Mouse (Mus musculus) ovary, postnatal 14 days (tissue): ENCODE data around the gene Rpl41.
A peak's percentile ranks its signal among the peaks of the same experiment; 100 is the strongest.

Source experiments
- DNase-seq: peaks from one replicate; pipeline ENCODE4 v3.0.0; 2022; ENCODE audit warnings: low spot score

Gene Rpl41

DNA sequence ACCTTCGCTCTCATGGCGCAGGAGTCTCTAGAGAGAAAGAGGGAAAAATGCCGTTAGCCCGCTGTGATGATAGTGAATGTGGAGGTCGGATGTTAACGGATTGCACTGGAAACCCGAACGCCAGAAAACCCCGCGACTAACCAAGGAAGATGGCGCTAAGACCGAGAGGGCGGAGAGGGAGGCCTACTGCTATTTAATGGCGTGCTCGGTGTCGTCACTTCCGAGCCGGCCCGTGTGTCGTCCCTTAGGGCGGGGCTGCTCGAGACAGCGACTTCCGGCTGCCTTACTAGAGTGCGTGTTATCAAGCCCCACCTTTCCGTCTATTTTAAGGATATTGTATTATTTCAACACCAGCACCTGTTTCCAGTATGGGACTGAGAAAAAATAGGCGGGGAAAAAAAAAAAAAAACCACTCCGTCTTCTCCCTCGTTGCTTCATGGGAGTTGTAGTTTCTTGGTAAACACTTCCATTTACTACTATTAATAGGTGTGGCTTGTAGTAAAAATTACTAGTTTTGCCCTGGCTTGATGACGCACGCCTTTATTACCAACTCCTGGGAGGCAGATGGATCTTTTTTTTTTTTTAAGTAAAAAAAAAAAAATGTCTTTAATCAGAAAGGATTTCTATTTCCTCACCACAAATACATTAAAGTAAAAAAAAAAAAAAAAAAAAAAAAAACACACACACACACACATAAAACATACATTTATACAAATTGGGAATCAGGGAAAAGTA, at the start of gene Rpl41:
Gene Rpl41, minus strand, starts transcription at position 359 of the 735 bp plus-strand sequence.
- peak; percentile 84 for DNase-seq

DNA sequence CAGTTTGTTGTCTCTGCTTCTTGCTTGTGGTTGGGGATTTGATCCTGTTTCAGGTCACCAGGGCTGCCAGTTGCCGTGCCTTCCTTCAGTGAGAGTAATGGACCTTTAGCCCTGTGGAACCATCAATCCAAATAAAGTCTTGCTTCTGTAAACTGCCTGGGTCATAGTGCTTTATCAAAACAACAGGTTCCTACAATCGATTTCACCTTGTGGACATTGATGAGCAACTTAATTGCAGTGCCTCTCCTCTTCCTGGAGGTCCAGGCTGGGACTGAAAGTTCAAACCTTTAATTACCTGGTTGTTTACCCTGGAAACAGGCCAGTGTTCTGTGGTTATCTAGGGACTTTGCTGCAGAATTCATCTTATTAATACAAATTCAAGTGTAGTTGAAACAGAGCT, 49.4 kb upstream of the Rpl41 start:
- DNase-seq = no peak

DNA sequence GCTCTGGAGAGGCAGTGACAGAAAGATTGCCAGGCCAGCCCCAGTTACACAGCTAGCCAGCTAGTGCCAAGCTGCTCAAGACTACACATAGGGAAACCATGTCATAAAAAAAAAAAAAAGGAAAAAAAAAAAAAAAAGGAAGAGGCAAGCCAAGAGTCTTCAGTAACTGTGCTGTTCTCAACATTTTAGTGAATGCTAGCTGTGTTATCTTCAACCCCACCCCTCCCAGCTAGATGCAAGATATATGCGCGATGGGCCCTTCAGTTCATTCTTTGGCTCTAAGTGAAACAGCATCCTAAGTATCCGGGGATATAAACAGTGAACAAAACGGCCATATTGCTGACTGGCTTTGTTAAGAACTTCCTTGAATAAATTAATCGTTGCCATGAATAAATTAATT, 43.7 kb upstream of the Rpl41 start:
- DNase-seq = no peak

DNA sequence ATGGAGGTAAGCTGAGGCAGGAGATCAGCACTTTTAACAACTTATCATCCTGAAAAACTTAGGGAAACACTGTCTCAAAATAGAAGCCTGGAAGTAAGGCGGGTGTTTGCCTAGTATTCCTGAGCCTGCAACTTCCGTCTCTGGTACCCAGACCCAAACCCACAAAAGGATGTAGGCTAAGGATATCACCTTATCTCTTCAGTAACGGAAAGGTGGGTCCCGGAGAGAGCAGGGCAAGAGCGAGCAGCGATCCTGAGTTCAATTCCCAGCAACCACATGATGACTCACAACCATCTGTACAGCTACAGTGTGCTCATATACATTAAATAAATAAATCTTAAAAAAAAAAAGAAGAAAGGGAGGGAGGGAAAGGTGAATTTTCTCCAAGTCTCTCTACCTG, 42.3 kb upstream of the Rpl41 start:
- DNase-seq = no peak

DNA sequence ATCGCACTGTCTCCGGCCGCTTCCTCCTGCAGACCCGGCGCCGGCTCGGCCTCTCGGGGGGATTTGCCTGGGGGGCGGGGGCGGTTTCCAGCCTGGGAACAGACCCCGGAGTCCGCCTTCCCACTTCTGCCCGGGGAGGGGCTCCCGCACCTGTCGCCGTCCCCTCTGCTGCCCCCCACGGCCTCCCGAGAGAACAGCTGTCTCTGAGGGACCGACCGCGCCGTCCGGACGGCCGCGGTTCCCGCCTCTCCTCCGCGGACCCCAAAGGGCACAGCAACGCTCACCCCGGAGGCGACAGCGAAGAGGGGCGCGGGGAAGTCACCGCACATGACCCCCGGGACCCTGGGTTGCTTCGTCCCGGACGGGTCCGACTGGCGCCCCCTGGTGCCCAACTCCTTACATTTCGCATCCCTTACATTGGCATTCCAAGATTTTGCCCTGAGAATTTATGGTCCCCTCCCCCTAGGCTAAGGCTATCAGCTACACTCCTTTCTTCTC, 41.1 kb upstream of the Rpl41 start:
- peak; percentile 51 for DNase-seq

DNA sequence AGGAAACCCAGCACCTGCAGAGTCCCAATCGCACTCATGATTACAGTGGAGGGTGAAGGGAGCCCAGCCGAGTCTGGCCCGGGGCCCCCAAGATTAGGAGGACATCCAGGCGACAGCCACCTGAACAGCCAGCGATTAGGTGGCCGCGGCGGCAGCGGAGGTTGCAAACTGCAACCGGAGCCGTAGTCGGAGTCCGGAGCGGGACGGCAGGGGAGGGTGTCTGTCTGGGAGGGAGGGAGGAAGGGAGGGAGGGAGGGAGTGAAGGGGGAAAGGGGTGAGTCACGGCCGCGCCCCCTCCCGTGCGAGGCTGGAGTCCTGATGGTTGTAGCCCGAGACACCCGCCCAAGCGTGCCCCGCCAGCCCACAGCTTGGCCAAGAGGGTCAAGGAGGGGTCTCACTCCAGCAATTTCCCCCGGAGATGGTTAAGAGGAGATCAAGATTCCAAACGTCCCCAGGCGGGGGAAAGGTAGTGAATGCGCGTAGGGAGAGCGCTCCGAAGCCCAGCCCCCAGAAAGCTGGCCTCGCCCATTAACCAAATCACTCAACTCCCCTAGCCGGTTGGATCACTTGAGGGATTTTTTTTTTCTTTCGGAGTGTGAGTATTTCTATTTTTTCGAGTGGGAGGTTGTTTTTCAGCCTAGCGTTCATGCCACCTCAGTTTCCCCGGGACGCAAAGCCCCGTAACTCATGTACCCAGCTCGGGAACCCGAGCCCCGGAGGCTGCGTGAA, 40.5 kb upstream of the Rpl41 start, which contains the start of gene Erbb3:
Gene Erbb3, minus strand, starts transcription at position 189 of the 729 bp plus-strand sequence.
- DNase-seq = peak; percentile 31

DNA sequence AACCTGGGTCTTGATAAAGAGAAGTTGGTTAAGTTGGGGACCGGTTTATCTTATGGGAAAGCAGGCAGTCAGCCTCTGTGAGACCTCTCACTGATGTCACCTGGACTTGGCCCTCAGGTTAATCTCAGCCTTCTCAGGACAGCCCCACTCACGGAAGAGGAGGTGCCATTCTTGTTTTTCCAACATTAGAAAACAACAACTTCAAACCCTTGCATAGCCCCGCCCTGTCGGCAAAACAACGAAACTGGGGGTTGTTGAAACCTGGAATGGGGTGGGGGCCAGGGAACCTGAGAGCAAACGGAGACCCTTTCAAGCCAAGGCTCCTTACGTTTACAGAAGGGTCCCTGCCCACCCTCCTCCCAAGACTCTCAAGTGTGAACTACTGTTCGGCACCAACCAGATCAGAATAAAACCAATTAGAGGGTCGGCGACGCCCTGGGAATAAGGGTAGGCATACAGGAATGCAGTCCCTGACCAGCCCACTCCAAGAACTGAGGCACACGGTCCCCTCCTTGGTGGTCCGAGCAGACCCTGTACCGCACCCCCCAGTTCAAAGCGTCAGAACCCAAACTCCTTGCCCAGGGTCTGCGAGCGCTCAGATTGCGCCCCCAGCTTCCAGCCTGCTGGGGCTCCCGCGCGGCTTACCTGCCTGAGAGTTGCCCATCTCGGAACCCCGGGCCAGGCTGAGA, 39.8 kb upstream of the Rpl41 start:
- DNase-seq = no peak

DNA sequence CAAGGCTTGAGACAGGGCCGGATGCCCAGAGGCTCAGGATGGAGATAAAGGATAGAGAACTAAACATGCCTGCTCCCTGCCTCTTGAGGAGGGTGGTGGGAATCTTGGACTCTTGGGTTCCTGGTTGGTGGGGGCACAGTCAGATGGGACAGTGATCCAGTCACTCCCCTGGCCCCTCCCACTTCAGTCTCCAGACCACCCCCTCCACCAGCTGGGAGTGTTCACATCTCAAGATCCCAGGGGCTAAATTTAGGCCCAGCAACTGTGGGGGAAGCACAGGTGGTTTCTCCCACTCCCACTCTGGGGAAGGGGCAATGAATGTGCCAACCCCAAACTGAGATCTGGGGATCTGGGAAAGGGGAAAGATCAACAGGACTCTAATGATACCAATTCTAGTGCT, 39.0 kb upstream of the Rpl41 start:
- DNase-seq = no peak

DNA sequence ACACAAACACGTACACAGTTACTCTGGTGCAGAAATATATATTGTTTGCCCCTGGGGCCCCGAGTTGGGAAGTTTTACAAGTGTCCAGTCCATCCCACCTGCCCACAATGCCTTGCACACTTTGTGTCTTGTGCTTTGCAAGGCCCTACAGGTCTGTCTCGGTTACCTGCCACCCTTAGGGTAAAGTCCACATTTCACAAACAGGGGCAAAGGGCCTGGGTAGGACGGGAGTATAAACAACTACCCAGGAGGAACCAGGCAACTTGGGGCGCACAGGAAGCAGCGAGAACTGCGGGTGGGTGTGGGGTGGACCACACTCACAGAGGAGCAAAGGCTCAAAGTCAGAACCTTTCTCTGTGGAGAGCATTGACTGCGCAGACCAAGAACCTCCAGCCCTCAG, 38.6 kb upstream of the Rpl41 start:
- DNase-seq = no peak

DNA sequence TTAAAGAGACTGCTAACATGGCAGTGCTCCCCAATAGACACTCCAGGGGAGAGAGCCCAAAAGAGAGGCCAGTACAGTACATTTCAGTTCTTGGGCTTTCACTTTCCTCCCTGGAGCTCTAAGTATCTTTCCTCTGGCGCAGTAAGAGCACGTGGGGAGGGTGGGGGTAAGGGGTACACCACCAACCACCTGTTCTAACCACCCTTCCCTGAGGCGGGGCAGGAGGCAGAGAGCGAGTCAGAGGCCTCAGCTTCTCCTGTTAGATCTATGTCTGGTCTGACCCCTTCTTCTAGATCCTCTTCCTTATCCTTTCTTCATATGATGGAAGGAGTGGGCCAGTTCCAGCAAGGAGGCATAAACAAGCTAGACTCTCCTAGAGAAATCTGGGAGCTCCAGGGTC, 38.0 kb upstream of the Rpl41 start:
- no peak for DNase-seq

DNA sequence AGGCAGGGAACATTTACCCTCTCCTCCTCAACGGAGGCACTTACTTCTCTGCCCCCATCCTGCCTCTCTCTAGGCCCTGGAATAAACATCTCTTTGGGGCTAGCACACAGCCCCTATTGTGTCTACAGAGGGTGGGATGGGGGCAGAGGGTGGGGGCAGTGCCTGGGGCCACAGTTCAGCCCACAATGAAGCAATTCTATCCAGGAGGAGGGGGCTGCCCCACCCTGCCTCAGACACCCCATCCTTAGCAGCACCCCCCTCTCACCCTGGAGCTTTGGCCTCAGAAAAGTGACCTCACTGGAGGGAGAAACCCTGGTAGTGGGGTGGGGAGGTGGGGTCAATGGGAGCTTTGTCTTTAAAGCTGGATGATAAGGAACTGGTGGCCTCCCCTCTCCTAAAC, 37.4 kb upstream of the Rpl41 start:
- DNase-seq = no peak

DNA sequence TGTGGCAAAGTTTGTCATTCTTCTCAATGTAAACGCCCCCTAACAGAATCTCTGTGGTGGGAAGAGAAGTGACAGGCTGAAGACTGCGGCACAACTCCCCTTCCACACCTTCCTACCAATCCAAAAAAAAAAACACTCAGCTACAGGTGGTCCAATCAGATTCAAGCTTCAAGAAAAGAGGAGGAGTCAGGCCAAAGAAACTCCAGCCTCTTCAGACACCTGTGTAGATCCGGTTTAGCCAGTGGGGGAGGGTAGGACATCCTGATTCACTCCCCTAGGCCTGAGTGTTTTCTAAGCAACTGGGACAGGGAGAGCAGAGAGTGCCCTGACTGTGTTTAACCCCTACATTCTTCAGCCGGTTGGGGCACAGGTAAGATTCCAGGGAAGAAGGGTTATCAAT, 35.3 kb upstream of the Rpl41 start:
- peak; percentile 31 for DNase-seq

DNA sequence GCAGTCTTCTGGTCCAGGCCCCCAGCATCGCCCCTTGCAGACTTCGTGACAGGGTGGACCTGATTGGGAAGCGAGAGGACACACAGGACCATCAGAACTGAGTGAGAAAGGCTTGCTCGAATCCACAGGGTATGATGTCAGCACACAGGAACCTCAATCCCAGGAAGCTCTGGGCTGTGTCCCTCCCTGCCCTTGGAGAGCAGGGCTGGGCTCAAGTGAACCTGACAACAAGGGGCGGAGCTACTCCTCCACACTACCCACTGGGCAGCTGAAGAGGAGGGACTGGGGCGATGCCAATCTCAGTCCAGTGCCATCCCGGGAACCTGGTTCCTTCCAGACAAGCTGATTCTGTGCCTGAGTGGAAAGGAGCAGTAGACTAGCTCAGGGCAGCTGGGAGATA, 34.5 kb upstream of the Rpl41 start:
- peak; percentile 51 for DNase-seq

DNA sequence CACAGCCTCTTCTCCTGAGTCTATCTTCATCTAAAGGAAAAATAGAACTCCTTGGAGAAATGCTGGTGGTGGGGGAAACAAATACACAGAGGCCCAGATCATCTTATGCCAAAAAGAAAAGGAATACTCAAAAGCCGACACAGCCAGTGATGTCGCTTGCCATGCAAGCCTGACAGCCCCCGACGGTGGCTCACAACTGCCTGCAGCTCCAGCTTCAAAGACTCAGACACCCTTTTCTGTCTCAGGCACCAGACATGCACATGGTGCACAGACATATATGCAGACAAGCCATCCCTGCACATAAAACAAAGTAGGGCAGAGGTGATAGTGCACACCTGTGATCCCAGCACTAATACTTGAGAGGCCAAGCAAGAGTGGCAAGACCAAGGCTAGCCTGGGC, 30.6 kb upstream of the Rpl41 start:
- DNase-seq = no peak

DNA sequence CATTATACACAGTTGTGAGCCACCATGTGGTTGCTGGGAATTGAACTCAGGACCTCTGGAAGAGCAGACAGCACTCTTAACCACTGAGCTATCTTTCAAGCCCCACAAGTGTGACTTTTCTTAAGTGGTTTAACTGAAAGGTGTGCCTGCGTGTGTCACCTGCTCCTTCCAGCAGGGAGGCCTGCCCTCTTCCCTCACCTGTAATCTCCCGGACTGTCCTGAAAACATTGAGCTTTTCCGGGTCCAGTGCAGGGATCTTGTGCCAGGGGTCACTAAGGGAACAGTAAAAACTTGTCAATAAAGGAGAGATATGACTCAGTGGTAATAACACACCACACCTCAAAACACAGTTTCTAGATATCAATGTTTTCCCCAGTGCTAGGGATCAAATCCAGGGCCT, 30.2 kb upstream of the Rpl41 start:
- DNase-seq = no peak

DNA sequence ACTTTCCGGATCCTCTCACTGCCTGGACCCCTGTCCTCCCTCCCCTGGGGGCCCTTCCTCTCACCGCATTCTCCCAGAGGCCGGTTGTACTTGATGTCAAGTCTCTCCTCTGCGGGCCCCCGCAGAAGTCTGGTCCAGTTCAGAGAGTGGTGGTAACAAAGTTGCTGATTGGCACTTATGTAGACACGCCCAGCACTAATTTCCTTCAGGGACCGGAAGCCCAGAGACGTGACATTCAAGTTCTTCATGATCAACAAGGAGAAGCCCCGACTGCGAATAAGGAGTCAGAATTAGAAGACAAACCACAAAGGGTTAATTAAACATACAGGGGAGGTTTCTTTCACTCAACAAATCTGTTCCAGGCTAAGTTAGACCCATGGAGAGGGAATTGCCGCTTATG, 29.2 kb upstream of the Rpl41 start:
- DNase-seq = no peak

DNA sequence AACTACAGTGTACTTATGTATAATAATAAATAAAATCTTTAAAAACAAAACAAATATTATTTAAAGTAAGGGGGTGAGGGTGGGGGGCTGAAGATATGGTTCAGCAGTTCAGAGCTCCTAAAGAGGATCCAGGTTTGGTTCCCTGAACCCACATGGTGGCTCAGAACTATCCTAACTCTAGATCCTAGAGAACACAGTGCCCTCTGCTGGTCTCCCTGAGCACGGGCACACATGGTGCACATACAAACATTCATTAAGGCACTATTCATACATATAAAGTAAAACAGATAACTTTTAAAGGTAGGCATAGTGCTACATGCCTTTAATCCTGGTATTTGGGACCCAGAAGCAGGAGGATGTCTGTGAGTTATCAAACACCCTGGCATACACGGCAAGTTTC, 26.0 kb upstream of the Rpl41 start:
- no peak for DNase-seq

DNA sequence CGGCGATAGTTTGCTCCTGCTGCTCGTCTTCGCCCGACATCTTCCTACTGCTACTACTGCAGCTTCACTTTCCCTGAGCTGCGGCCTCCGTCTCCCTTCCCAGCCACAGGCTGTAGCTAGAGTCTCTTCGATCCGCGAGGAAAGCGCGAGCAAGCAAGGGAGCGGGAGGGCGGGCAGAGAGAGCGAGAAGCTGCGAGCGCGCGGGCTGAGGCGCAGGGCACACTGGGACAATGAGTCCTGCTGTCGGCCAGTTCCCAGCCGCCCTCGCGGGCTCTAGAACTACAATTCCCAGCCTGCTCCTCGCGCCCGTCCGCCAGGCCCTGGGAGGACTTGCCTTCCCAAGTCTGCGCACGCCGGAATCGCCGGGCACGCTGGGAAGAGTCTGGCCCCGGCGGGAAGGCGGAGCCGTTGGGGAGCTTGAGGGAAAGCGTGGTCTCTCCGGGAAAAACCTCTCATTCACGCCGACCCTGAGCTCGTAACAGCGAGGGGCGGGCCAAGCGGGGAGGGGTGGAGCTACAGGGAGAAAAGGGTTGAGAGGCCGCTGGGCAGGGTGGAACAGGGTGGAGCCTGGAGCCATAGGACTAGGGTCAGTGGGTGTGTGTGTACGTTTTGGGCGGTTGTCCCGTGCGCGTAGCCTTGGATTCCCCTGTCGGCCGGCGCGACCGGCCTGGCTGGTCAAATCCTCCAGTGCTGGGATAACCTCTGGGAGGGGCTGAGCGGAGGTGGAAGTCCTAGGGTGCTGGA, 16.9 kb upstream of the Rpl41 start, which contains the start of gene Pa2g4:
Gene Pa2g4, minus strand, starts transcription at position 200 of the 744 bp plus-strand sequence.
- peak; percentile 94 for DNase-seq

DNA sequence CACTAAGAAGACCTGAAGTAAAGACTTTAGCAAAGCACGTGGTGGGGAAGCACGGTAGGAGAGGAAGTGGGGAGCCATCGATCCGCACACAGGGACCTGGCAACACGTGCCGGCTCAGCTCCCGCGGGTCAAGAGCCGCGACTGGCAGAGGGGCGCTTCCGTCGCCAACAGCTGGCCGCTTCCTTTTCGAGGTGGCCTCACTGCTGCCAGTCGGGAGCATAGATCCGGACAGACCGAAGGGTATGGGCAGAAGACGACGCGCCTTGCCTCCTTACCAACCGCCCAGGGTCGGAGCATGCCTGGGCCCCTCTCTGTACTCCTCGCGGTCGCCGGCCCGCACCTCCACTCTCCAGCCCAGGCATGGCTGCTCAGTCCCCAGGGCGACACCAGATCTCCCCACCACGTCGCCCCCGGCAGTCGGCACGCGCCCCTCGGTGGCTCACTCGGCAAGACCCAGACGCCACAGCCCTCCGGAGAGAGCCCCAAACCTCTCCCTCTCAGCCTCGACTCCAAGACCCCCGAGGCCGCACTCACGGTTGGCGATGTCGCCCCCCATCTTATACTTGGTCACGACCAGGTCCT, 16.2 kb upstream of the Rpl41 start:
- DNase-seq = peak; percentile 30

DNA sequence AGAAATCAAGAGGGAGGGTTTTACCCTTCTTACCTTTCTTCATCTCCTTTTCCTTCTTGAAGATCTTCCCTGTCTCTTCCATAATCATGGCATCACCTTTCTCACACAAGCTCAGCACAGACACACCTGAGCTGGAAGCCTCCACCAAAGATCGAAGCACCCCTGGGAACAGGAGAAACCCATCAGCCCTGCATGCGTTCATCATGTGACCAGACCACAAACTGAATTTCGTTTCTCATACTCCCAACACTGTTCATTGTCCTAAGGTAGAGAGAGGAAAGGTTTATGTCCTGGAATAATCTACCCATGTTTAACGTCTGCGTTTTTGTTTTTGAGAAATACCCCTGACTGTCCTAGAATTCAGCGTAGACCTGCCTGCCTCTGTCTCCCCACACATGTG, 14.4 kb upstream of the Rpl41 start:
- no peak for DNase-seq

DNA sequence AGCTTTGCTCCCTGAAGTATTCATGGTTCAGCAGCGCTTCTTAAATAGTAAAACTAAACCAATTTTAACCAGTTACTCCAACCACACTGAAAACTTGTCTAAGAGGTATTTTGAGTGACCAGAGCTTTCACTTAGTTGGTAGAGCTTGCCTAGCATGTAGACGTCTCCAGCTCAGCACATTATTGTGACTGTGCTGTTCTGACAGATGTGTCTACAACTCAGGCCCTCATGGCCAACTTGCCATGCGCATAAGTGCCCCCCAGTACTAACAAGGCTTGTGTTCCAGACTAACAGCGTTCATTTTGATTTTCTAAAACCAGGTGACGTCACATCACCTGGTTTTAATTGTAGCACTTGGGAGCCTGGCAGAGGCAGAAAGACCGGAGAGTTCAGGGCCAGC, 7.9 kb upstream of the Rpl41 start:
- DNase-seq = no peak

DNA sequence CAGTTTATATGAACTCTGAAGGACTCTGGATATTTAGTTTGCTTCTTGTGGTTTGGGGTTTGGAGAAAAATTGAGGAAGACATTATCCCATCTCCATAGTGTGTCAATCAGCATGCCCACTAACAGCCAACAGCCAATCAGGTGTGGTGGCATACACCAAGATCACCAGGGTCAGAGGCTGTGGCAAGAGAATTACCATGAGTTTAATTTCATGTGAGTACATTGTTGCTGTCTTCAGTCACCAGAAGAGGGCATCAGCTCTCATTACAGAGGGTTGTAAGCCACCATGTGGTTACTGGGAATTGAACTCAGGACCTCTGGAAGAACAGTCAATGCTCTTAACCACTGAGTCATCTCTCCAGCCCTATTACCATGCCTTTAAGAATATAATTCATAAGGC, 7.2 kb upstream of the Rpl41 start:
- no peak for DNase-seq
